Mouse (Mus musculus): ENCODE measurements at regions not wholly inside any gene's neighbourhood (a gene's known extent, or its start where the extent isn't known, plus 50 kb on each side); places are given as distances from the start of the nearest gene placed in this dataset.

- TF ChIP-seq MAFK (IDR thresholded peaks at IDR 0.05; ENCODE audit: insufficient replicate concordance, low read length) (no peak), JUN (IDR thresholded peaks at IDR 0.05; ENCODE audit: insufficient read depth, low read depth, low read length) (peak; percentile 50), CTCF (conservative IDR thresholded peaks at IDR 0.05 in 1 of 2, IDR thresholded peaks at IDR 0.05 in 1 of 2; ENCODE audit: low read depth in 2 of 2, low read length in 2 of 2) (no peak), E2F4 (IDR thresholded peaks at IDR 0.05; ENCODE audit: insufficient replicate concordance, low read depth, low read length) (no peak), EP300 (IDR thresholded peaks at IDR 0.05; ENCODE audit: low read length) (no peak), SIN3A (IDR thresholded peaks at IDR 0.05; ENCODE audit: low read length) (no peak), ETS1 (conservative IDR thresholded peaks at IDR 0.05; ENCODE audit: low read depth, low read length) (no peak), USF1 (IDR thresholded peaks at IDR 0.05; ENCODE audit: low read depth, low read length) (no peak), CHD2 (IDR thresholded peaks at IDR 0.05; ENCODE audit: low read length) (no peak), ELF1 (IDR thresholded peaks at IDR 0.05; ENCODE audit: low read depth, low read length) (no peak)
These were observed 124.3 kb downstream of the Asb1 start for GRCm38 (mm10) chr1:91664622-91665021.

Measured in CH12.LX (cell line).